Mouse (Mus musculus): ENCODE data around the gene Add3. TPM values are rescaled to one million over a fixed set of nuclear protein-coding genes. Genes with fewer than 3 reads are reported as not detected.

Add3 gene
- polyA plus RNA-seq, 1 experiment from 2014 or later = 44.8 TPM

DNA sequence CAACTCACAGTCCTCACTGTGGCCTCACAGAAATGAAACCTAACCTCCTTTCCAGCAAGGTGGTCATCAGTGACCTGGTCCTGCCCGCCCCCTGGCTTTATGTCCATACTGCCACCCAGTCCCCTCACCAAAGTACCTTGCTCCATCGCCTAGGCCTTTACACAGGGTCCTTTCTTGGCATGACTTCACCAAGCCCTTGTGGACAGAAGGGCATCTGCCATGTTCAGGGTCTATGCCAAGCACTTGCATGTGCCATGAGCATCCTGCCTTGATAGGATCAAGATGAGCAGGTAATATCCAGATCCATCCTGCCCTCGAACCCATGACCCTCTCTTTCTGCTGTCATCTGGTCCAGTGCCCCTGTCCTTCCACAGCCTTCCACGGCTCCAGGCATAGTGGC lies 120.6 kb downstream of the Add3 start:
- Histone ChIP-seq H3K9ac (no peak overlapping the region), H3K36me3 (no peaks in the 10 kb centered on the region), H3K27me3 (replicated peaks) (no peaks in the 10 kb centered on the region), H3K4me3 (no peak overlapping the region), H3K27ac (no peak overlapping the region), H3K9me3 (no peaks in the 10 kb centered on the region), H3K4me1 (peaks cover 8% of the 10 kb centered on the region; the same call in 1 of the 2 replicates), H3K4me2 (replicated peaks) (no peak overlapping the region)
- WGBS = 94% methylated on average over 4 of the region's 4 CpGs
- no peak for ATAC-seq (ENCODE audit: low FRiP score, low read depth)

DNA sequence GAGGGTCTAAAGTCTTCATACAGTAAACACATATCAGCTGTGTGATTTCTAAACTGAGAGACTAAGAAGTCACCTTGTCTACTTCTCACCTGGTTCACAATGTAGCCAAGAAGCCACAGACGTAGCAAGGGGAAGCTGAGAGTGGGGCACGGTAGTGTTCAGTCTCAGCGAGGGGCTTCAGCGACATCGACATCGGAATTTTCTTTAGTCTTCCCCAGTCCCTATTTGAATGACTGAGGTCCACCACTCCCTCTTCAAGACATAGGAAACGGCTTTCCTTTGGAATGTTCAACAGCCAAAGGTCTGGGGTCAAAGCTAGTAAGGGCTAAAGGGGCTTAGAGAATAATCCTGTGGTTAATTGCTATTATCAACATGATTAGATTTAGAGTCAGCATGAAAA lies 121.8 kb downstream of the Add3 start:
- WGBS = 84% methylated on average over 7 of the region's 7 CpGs

DNA sequence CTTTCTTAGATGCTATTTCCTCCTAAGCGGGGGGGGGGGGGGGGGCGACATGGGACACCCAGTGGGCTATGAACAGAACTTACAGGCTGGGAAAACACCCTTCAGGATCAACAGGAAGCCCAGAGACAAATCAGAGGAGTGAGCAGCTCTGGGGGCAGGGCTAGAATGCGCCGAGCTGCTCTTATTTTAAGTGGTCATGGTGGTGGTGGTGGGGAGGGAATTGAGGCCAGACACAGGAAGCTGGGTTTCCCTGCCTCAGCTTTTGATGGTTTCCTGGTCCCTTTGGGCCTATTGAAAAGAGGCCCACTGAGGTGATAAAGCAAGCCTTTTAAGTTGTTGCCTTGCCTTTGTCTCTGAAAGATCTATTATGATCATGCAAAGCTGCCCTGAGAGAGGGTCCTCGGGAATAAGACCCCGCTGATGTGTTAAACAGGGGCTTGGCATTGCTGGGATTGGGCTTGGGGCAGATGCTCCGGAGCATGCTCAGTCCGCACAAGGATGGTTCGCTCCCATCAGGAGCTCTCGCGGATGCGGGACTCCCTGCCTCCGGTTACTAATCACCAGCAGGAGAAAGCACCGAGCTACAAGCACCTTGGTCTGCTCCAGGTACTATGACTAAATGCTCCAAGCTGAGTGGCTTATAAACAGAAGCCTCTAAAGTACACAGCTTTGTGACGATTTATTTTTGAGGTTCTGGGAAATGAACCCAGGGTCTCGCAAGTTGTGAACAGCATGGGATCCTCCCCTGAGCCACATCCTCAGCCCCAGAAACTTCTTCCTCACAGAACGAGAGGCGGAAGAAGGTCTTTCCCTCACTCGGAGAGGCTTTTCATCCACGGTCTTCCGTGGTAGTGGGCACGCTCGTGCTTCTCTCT lies 123.9 kb downstream of the Add3 start:
- Histone ChIP-seq H3K9me3 (no peaks in the 10 kb centered on the region), H3K4me3 (no peak overlapping the region), H3K36me3 (no peaks in the 10 kb centered on the region), H3K27me3 (replicated peaks) (no peaks in the 10 kb centered on the region), H3K27ac (no peak overlapping the region), H3K4me2 (replicated peaks) (peak overlapping the region; percentile 44), H3K9ac (0 out of 2 replicates have a peak overlapping the region, but pooled peaks have one; percentile 1), H3K4me1 (peaks cover 9% of the 10 kb centered on the region; the same call in 1 of the 2 replicates)
- whole genome bisulfite sequencing = 28% methylated on average over 23 of the region's 23 CpGs
- no peak for ATAC-seq (ENCODE audit: low FRiP score, low read depth)

More for the DNA sequence above, 121.8 kb downstream of the Add3 start:
- no peak overlapping the region for H3K27ac ChIP-seq
- no peak for ATAC-seq (ENCODE audit: low FRiP score, low read depth)
- H3K9me3 ChIP-seq = no peaks in the 10 kb centered on the region
- H3K27me3 ChIP-seq (replicated peaks) = no peaks in the 10 kb centered on the region
- H3K4me3 ChIP-seq = no peak overlapping the region
- no peak overlapping the region for H3K9ac ChIP-seq
- H3K4me2 ChIP-seq (replicated peaks) = no peak overlapping the region
- no peaks in the 10 kb centered on the region for H3K36me3 ChIP-seq
- H3K4me1 ChIP-seq = peaks cover 9% of the 10 kb centered on the region; the same call in 1 of the 2 replicates

DNA sequence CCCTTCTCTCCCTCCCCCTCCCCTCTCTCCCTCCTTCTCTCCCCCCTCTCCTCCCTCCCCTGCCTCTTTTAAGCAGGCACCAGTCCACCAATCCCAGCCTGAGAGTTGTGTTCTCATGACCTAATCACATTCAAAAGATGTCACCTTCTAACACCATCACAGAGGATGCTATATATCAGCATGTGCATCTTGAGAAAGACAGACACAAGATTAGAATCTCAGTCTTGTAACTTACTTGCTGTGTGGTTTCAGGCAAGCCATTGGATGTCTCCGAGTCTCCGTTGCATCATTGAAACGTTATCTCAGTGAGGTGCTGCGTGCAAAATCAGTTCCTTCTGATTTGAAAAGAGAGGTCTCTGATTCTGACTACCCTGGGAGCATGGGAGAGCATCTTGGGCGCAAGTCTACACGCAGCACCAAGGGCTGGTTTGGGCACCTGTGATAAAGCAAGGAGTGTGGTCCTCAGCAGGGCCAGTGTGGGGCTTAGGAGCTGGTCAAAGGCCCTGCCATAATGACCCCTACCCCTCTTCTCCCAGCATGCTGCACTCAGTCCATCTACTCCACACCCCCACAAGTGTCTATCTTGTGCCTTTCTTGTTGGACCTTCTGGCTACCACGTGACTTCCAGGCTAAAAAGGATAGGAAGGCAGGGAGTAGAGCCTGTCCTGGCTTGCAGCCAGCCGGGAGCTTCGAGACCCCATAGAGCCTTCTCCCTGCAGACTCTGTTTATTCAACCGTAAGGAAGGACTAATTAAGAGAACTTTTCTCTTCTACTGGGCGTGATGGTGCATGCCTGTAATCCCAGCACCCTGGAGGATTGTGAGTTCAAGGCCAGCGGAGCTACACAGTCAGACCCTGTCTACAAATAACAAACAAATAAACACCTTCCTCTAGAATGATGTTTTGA lies 124.8 kb downstream of the Add3 start:
- no peak overlapping the region for H3K27ac ChIP-seq
- H3K4me3 ChIP-seq = no peak overlapping the region
- peak; percentile 55; the same call in 1 of the 2 replicates for ATAC-seq (ENCODE audit: low FRiP score, low read depth)
- H3K27me3 ChIP-seq (replicated peaks) = no peaks in the 10 kb centered on the region
- no peak overlapping the region for H3K4me2 ChIP-seq (replicated peaks)
- WGBS = 67% methylated on average over 12 of the region's 12 CpGs
- no peak overlapping the region for H3K9ac ChIP-seq
- H3K9me3 ChIP-seq = no peaks in the 10 kb centered on the region
- H3K36me3 ChIP-seq = no peaks in the 10 kb centered on the region
- peaks cover 9% of the 10 kb centered on the region; the same call in 1 of the 2 replicates for H3K4me1 ChIP-seq

- ATAC-seq (ENCODE audit: low FRiP score, low read depth) = no peak
- 89% methylated on average over 9 of the region's 9 CpGs for WGBS
Measured at GRCm38 (mm10) chr19:53267305-53267704, 127.1 kb downstream of the Add3 start.

DNA sequence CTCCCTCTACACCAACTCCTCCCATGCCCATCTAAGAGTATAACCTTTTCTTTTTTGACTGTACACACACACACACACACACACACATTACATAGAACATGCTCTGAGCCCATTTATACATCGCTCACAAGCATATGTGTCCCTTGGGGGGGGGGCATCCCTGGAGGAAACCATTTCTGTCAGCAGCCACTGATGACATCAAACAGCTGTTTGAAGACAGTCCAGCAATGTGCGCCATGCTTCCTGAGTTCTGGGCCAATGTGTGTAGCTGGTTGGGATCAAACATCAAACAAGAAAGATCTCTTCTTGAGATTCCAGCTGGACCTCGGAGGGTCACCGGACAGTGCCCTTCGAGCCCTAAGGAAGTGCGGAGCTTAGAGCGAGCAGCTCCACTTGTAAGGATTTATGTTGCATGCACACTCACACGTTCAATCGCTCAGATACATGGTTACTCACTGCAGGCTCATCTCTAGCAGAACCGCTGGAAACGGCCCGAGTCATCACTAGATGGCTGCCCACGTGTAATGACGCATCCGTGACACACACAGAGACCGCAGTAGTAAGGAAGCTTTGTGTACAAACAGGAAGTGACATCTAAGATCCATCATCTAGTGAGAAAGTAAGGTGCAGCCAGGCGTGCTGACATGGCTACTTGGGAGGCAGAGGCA lies 132.9 kb downstream of the Add3 start:
- no peaks in the 10 kb centered on the region for H3K36me3 ChIP-seq
- H3K27me3 ChIP-seq (replicated peaks) = no peaks in the 10 kb centered on the region
- H3K27ac ChIP-seq = no peak overlapping the region
- H3K9me3 ChIP-seq = no peaks in the 10 kb centered on the region
- H3K4me1 ChIP-seq = no peaks in the 10 kb centered on the region
- no peak for ATAC-seq (ENCODE audit: low FRiP score, low read depth)
- H3K4me2 ChIP-seq (replicated peaks) = no peak overlapping the region
- H3K4me3 ChIP-seq = no peak overlapping the region
- WGBS = 92% methylated on average over 17 of the region's 17 CpGs
- no peak overlapping the region for H3K9ac ChIP-seq

More at GRCm38 (mm10) chr19:53267305-53267704, 127.1 kb downstream of the Add3 start:
- Histone ChIP-seq H3K36me3 (no peaks in the 10 kb centered on the region), H3K27me3 (replicated peaks) (no peaks in the 10 kb centered on the region), H3K9me3 (no peaks in the 10 kb centered on the region), H3K4me2 (replicated peaks) (no peak overlapping the region), H3K4me3 (no peak overlapping the region), H3K4me1 (peaks cover 9% of the 10 kb centered on the region; the same call in 1 of the 2 replicates), H3K9ac (no peak overlapping the region), H3K27ac (no peak overlapping the region)

GRCm38 (mm10) chr19:53273781-53274428 lies 133.7 kb downstream of the Add3 start:
- Histone ChIP-seq H3K4me1 (no peaks in the 10 kb centered on the region), H3K4me2 (replicated peaks) (no peak overlapping the region), H3K27me3 (replicated peaks) (no peaks in the 10 kb centered on the region), H3K36me3 (no peaks in the 10 kb centered on the region), H3K27ac (no peak overlapping the region), H3K4me3 (no peak overlapping the region), H3K9me3 (no peaks in the 10 kb centered on the region), H3K9ac (no peak overlapping the region)
- no peak for ATAC-seq (ENCODE audit: low FRiP score, low read depth)
- 89% methylated on average over 23 of the region's 23 CpGs for WGBS

DNA sequence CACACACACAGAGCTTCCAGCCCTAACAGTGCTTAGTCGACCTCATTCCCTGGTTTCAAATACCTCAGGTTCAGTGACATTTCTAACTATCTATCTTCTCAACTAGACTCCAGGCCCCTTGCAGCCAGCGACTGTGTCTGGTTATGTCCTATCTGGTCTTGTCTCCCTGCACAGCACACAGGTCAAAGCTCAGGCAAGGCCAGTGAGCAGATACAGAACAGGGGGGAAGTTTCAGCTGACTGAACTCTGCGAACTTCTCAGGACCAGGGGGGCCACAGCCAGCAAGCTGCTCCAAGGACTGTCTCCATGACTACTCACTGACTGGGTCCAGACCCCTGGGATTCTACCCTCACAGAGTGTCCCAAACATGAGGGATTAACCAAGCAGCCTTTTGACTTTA lies 135.0 kb downstream of the Add3 start:
- ATAC-seq (ENCODE audit: low FRiP score, low read depth) = no peak
- Histone ChIP-seq H3K4me3 (no peak overlapping the region), H3K4me2 (replicated peaks) (no peak overlapping the region), H3K27ac (no peak overlapping the region), H3K27me3 (replicated peaks) (no peaks in the 10 kb centered on the region), H3K36me3 (no peaks in the 10 kb centered on the region), H3K4me1 (no peaks in the 10 kb centered on the region), H3K9me3 (no peaks in the 10 kb centered on the region), H3K9ac (no peak overlapping the region)
- 56% methylated on average over 3 of the region's 3 CpGs for WGBS

GRCm38 (mm10) chr19:53276902-53277707 lies 136.9 kb downstream of the Add3 start:
- Histone ChIP-seq H3K4me3 (no peak overlapping the region), H3K27me3 (replicated peaks) (no peaks in the 10 kb centered on the region), H3K36me3 (no peaks in the 10 kb centered on the region), H3K4me1 (0 out of 2 replicates have a peak, but pooled peaks cover 2% of the 10 kb centered on the region), H3K9ac (no peak overlapping the region), H3K4me2 (replicated peaks) (no peak overlapping the region), H3K27ac (no peak overlapping the region), H3K9me3 (no peaks in the 10 kb centered on the region)
- no peak for ATAC-seq (ENCODE audit: low FRiP score, low read depth)
- 77% methylated on average over 19 of the region's 19 CpGs for WGBS

- H3K27me3 ChIP-seq (replicated peaks) = no peaks in the 10 kb centered on the region
- H3K9me3 ChIP-seq = no peaks in the 10 kb centered on the region
- no peaks in the 10 kb centered on the region for H3K36me3 ChIP-seq
- WGBS = 60% methylated on average over 19 of the region's 19 CpGs
- 0 out of 2 replicates have a peak, but pooled peaks cover 5% of the 10 kb centered on the region for H3K4me1 ChIP-seq
- no peak overlapping the region for H3K4me2 ChIP-seq (replicated peaks)
- H3K27ac ChIP-seq = no peak overlapping the region
- no peak overlapping the region for H3K9ac ChIP-seq
- H3K4me3 ChIP-seq = no peak overlapping the region
- ATAC-seq (ENCODE audit: low FRiP score, low read depth) = no peak
Measured at GRCm38 (mm10) chr19:53278491-53279415, 138.5 kb downstream of the Add3 start.

Measured in neural tube, embryonic 12.5 days (tissue).